In the genomic region with DNA sequence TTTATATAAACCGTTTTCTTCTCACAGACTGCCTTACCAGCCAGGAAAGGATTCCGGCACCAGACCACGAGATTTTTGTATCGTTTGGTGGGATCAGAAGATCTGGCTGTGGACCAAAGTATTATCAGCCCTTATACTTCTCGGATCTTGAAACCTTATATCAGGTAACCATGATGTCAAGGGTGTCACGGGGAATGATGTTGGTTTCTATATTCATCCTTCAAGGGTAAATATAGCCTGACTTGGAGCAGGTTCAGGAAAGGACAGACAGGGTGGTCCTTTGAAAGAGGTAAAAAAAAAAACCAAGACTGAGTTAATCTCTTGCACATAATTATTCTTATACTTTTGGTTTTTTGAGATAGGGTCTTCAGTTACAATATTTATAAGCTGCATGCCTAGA, we compare ENCODE assay signal across 23 mouse cellular contexts. TPM values are rescaled to one million over a fixed set of nuclear protein-coding genes. Genes with fewer than 3 reads are reported as not detected.
"Had no signal": no experiment of that assay in that cellular context is flagged by ENCODE, and none has a peak within 500 bp of the region (broad histone marks: within the 10 kb centered on the region; RNA-seq: fewer than 3 reads in every experiment).

No protein-coding gene starts in this region.

- DNase-seq: kidney, postnatal 14 days; kidney, postnatal 4 days; left cerebral cortex, postnatal 4 days; liver, postnatal 0 days; lung, embryonic 14.5 days; right cerebral cortex, adult 18-20 months; right cerebral cortex, postnatal 14 days; right cerebral cortex, postnatal 4 days; spleen, adult 18-20 months; thymus, postnatal 36 days had no signal

- H3K27me3 ChIP-seq: limb, embryonic 12.5 days; limb, embryonic 15.5 days; midbrain, embryonic 12.5 days; midbrain, embryonic 15.5 days; neural tube, embryonic 12.5 days; neural tube, embryonic 15.5 days; stomach, embryonic 15.5 days had no signal

- H3K4me1 ChIP-seq: limb, embryonic 12.5 days; limb, embryonic 15.5 days; midbrain, embryonic 12.5 days; midbrain, embryonic 15.5 days; neural tube, embryonic 12.5 days; neural tube, embryonic 15.5 days; stomach, embryonic 15.5 days had no signal

- H3K9ac ChIP-seq: limb, embryonic 12.5 days; limb, embryonic 15.5 days; liver, embryonic 14.5 days; liver, postnatal 0 days; lung, embryonic 14.5 days; midbrain, embryonic 12.5 days; midbrain, embryonic 15.5 days; neural tube, embryonic 12.5 days; neural tube, embryonic 15.5 days; stomach, embryonic 15.5 days had no signal

- H3K4me2 ChIP-seq: limb, embryonic 12.5 days; limb, embryonic 15.5 days; liver, embryonic 11.5 days; lung, embryonic 14.5 days; midbrain, embryonic 12.5 days; midbrain, embryonic 15.5 days; neural tube, embryonic 12.5 days; neural tube, embryonic 15.5 days; stomach, embryonic 15.5 days had no signal

- H3K27ac ChIP-seq: limb, embryonic 12.5 days; limb, embryonic 15.5 days; liver, embryonic 14.5 days; macrophage; midbrain, embryonic 12.5 days; midbrain, embryonic 15.5 days; neural tube, embryonic 12.5 days; neural tube, embryonic 15.5 days; stomach, embryonic 15.5 days had no signal

- H3K9me3 ChIP-seq: limb, embryonic 12.5 days; limb, embryonic 15.5 days; midbrain, embryonic 12.5 days; midbrain, embryonic 15.5 days; neural tube, embryonic 12.5 days; neural tube, embryonic 15.5 days; stomach, embryonic 15.5 days had no signal

- ATAC-seq: liver, postnatal 0 days; lung, postnatal 0 days; midbrain, embryonic 15.5 days had no signal

- H3K4me3 ChIP-seq: limb, embryonic 12.5 days; limb, embryonic 15.5 days; midbrain, embryonic 12.5 days; midbrain, embryonic 15.5 days; neural tube, embryonic 12.5 days; neural tube, embryonic 15.5 days; stomach, embryonic 15.5 days had no signal

RNA-seq across cellular contexts. Expression of gene Pet117, which starts 31.9 kb away (rescaled TPM):
- total RNA-seq: megakaryocyte, adult 5-6 weeks had no signal
- polyA plus RNA-seq: midbrain, embryonic 12.5 days; neural tube, embryonic 12.5 days; urinary bladder, adult 2 months had no signal
